Mouse (Mus musculus) liver, adult 2 months (tissue): ENCODE measurements around the gene Irx2. TPM values are rescaled to one million over a fixed set of nuclear protein-coding genes. Genes with fewer than 3 reads are reported as not detected.

Source experiments
- DNase-seq: peaks from one replicate; pipeline ENCODE4 v3.0.0-alpha.2; 2011; ENCODE audit warnings: low read depth, low spot score; ENCODE audit errors: extremely low read depth
- H3K27ac ChIP-seq: fragments of 200-500 bp; replicated peaks from 2 replicates; pipeline ENCODE4 v1.5.1; 2012; ENCODE audit warnings: low read depth, mild to moderate bottlenecking, control low read depth, inconsistent platforms, low read length; ENCODE audit not compliant: insufficient read depth
- H3K27me3 ChIP-seq: fragments of 200-500 bp; 2 replicates; pipeline ENCODE4 v1.6.1; 2012; ENCODE audit warnings: mild to moderate bottlenecking, moderate library complexity, low read length, inconsistent platforms; ENCODE audit not compliant: control insufficient read depth, insufficient read depth
- H3K36me3 ChIP-seq: fragments of 200-500 bp; 2 replicates; pipeline ENCODE4 v1.6.1; 2012; ENCODE audit warnings: low read length, inconsistent platforms; ENCODE audit not compliant: control insufficient read depth, insufficient read depth
- H3K4me1 ChIP-seq: fragments of 200-500 bp; 2 replicates; pipeline ENCODE4 v1.6.1; 2011; ENCODE audit warnings: low read length; ENCODE audit not compliant: control insufficient read depth, insufficient read depth
- H3K4me3 ChIP-seq: fragments of 200-500 bp; 2 replicates; pipeline ENCODE4 v1.5.1; 2011; ENCODE audit warnings: low read depth, mild to moderate bottlenecking, control low read depth, low read length, moderate library complexity; ENCODE audit not compliant: insufficient read depth
- H3K79me2 ChIP-seq: fragments of 200-500 bp; 2 replicates; pipeline ENCODE4 v1.6.1; 2012; ENCODE audit warnings: inconsistent platforms, mild to moderate bottlenecking, low read length, moderate library complexity; ENCODE audit not compliant: control insufficient read depth, insufficient read depth
- H3K9ac ChIP-seq: fragments of 200-500 bp; 2 replicates; pipeline ENCODE4 v1.6.1; 2012; ENCODE audit warnings: low read depth, mild to moderate bottlenecking, control low read depth, inconsistent platforms, low read length
- CTCF ChIP-seq: fragments of 200-500 bp; IDR thresholded peaks from 2 replicates; pipeline ENCODE4 v1.5.1; 2011; ENCODE audit warnings: low read depth, low read length, control low read depth
- POLR2A ChIP-seq: fragments of 200-500 bp; IDR thresholded peaks from 2 replicates; pipeline ENCODE4 v1.6.1; 2011; ENCODE audit warnings: low read length, control low read depth; ENCODE audit not compliant: insufficient read depth; ENCODE audit errors: extremely low read depth
- WGBS: fragments of 180-500 bp; shearing (Covaris S2); methylation state at CpG from one replicate; pipeline ENCODE4 v1.1.7; 2018; 5-methylcytosine and 5-hydroxymethylcytosine counted together
- polyA plus RNA-seq: library from polyadenylated mRNA; depleted of rRNA; stranded (reverse); fragments of >200 nt; gene quantifications from 2 replicates; pipeline ENCODE4 v1.2.3, GENCODE M21; 2012
- total RNA-seq: library from RNA; depleted of rRNA; stranded (reverse); fragments of >200 nt; gene quantifications from 2 replicates; pipeline ENCODE4 v1.2.3, GENCODE M21; 2014

Gene Irx2
- total and polyA plus RNA-seq, 2 experiments, result not detected

- Histone ChIP-seq H3K27me3 (peaks cover 43% of the 10 kb centered on the region), H3K79me2 (no peaks in the 10 kb centered on the region), H3K4me1 (0 out of 2 replicates have a peak, but pooled peaks cover 3% of the 10 kb centered on the region), H3K9ac (no peak overlapping the region), H3K36me3 (no peaks in the 10 kb centered on the region), H3K27ac (no peak overlapping the region), H3K4me3 (no peak overlapping the region)
- DNase-seq, result no peak
- WGBS, result 3% methylated on average over 42 of the region's 42 CpGs
- TF ChIP-seq POLR2A, result no peak
- no peak for TF ChIP-seq CTCF
These were observed 964 bp upstream of the Irx2 start for GRCm38 (mm10) chr13:72627391-72628321.

GRCm38 (mm10) chr13:72628935-72629631 is 463 bp downstream of the Irx2 start:
- Histone ChIP-seq H3K79me2 (no peaks in the 10 kb centered on the region), H3K36me3 (no peaks in the 10 kb centered on the region), H3K9ac (no peak overlapping the region), H3K27ac (no peak overlapping the region), H3K4me3 (no peak overlapping the region), H3K27me3 (peaks cover 39% of the 10 kb centered on the region), H3K4me1 (0 out of 2 replicates have a peak, but pooled peaks cover 1% of the 10 kb centered on the region)
- 1% methylated on average over 88 of the region's 88 CpGs for WGBS
- no peak for DNase-seq
- TF ChIP-seq POLR2A (no peak), CTCF (no peak)

DNA sequence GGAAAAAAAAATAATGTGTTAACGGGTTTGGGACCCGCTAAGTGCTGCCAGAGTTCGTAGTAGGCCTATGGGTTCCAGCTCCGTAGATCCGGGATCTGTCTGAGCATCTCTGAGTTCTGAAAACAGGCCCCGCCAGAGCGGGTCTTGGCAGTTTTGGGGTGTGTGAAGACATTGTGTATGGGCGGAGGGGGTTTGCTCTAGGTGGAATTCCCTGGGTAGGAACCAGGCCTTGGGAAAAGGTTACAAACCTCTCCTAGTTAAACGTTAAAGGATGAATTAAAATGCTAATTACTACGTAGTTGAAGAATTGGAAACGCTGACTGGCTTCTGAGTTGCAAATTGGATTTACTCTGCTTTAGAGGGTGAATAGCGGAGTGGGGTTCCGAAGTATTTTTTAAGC is 1.2 kb downstream of the Irx2 start:
- no peak overlapping the region for H3K9ac ChIP-seq
- H3K4me3 ChIP-seq, result no peak overlapping the region
- H3K27me3 ChIP-seq, result peaks cover 34% of the 10 kb centered on the region
- no peaks in the 10 kb centered on the region for H3K36me3 ChIP-seq
- no peaks in the 10 kb centered on the region for H3K79me2 ChIP-seq
- WGBS, result 2% methylated on average over 13 of the region's 13 CpGs
- H3K4me1 ChIP-seq, result no peaks in the 10 kb centered on the region
- H3K27ac ChIP-seq, result no peak overlapping the region
- DNase-seq, result no peak
- TF ChIP-seq POLR2A (no peak), CTCF (no peak)

GRCm38 (mm10) chr13:72630501-72631372 is 2.1 kb downstream of the Irx2 start:
- Histone ChIP-seq H3K9ac (no peak overlapping the region), H3K4me3 (no peak overlapping the region), H3K4me1 (no peaks in the 10 kb centered on the region), H3K27ac (no peak overlapping the region), H3K79me2 (no peaks in the 10 kb centered on the region), H3K36me3 (no peaks in the 10 kb centered on the region), H3K27me3 (peaks cover 31% of the 10 kb centered on the region)
- DNase-seq, result no peak
- WGBS, result 3% methylated on average over 60 of the region's 60 CpGs
- TF ChIP-seq CTCF (no peak), POLR2A (no peak)

GRCm38 (mm10) chr13:72631373-72632021 is 2.9 kb downstream of the Irx2 start:
- Histone ChIP-seq H3K27ac (no peak overlapping the region), H3K36me3 (no peaks in the 10 kb centered on the region), H3K4me1 (no peaks in the 10 kb centered on the region), H3K27me3 (peaks cover 36% of the 10 kb centered on the region), H3K4me3 (no peak overlapping the region), H3K79me2 (no peaks in the 10 kb centered on the region), H3K9ac (no peak overlapping the region)
- no peak for TF ChIP-seq POLR2A
- TF ChIP-seq CTCF, result no peak
- WGBS, result 3% methylated on average over 62 of the region's 62 CpGs
- no peak for DNase-seq
